Mouse (Mus musculus) thymus, postnatal 36 days (tissue): Measurements from ENCODE around the gene Foxp1.

Source experiments
- DNase-seq, 2 experiments: peaks; one replicate each; pipeline ENCODE4 v3.0.0; 2022; ENCODE audit warnings: mixed read lengths in 2 of 2

The Foxp1 gene

DNA sequence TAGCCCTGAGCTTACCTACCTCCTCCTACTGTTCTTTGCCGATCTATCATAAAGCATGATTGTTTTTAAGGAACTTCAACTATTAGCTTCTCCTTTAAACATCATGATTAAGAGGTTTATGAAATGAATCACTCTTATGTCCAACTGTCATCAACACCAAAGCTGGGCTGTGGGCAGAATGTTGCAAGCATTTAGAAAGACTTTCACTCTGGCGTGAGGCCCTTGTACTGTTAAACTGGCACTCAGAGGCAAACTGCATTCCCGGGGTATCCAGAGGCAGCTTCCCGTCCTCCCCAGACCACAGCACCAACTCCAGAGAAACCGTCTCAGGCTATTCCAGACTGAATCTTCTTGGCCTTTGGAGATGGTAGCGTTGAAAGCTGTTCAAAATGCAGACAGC, 86.2 kb downstream of the Foxp1 start:
- no peak for DNase-seq

DNA sequence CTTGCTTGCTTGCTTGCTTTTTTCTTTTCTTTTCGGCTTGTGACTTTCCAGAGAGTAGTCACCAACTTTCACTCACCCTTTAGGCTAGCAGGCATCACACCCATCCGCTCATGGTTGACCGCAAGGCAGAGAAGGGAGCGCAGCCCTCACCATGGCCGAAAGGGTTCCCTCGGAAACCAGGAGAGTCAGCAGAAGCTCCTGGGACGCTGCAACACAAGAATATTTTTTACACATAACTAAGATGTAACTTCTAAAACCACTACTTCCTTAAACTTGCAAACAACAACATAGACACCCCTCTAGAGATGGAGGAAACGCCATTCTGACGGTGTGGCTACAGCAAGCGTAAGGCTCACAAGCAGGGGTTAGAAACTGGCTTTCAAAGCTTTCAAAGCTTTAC, 87.4 kb downstream of the Foxp1 start:
- peak; percentile 37 to 38 for DNase-seq

DNA sequence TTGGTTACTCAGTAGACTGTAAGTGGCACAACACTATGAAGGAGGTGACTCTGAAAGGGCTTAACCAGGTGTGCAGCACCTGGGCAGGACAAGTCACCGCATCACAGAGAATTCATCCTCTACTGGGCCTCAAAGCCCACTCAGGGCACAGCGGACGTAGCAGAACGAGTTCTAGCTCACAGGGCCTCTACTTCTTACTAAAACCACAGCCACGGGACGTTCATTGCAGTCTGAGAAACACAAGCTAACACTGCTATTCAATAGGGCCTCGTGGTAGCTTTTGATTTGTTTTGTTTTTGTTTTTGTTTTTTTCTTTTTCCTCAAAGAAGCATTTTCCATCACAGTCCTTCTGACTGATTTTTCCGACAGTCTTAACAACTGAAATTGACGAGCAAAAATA, 89.5 kb downstream of the Foxp1 start:
- DNase-seq: peak in 1 of 2 experiments; percentile 30

DNA sequence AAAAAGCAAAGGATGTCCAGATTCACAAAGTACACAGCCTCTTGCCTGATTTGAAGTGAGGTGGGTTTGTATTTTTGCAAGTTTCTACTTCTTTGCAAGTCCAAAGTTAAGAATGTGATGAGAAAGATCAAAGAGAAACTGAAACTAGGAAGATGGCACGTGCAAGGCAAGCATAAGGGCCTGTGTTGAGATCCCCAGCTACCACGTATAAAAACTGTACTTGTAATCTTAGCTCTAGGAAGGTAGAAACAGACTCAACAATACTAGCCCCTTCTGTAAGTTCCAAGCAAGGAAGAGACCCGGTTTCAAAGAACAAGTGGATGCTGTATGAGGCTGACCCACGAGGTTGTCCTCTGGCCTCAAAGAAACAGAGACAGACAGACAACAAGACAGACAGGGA, 90.6 kb downstream of the Foxp1 start:
- DNase-seq: no peak

DNA sequence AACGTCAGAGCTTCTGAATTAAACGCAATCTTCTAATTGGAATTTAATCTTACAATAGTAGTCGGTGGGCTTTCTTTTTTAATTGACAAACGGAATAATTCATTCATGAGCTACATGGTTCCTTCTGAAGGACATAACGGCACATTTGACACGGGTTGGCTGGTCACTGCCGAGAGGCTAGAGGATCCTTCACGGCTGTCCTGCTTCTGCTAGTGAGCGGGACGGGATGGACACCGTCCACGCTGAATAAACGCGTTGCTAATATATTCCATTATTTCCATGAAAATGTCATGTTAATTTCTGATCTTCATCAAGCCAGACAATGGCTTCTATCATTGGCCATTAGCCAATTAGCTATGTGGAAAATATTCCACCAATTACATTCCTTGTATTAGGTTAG, 92.0 kb downstream of the Foxp1 start:
- DNase-seq: no peak

DNA sequence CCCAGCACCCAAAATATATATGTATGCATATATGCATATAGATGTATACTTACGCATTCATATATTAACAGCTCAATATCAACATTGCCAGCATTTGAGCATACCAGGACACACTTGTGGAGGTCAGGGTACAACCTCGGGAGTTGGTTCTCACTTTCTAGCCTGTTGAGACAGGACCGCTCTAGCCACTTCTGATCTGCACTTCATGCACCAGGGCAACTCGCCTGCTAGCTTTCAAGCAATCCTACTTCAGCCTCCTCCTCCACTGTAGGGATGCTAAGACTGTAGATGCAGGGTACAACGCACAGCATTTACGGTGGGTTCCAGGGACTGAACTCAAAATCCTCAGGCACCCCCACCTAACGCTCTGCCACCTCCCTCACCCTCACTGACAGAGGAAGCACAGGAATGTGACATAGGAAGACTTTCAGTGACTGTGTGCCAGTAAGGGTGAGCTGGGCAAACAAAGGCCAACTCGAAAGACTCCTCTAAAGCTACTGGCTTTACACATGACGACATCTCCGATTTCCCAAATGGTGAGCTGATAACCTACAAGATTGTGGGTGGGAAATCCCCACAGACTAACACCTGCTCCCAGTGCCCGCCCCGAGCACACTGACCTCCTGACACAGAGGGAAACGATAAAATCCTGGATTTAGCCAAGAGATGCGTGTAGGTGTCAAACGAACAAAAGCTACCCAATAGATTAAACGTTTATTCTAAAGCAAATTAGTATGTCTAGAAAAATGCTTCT, 93.0 kb downstream of the Foxp1 start:
- no peak for DNase-seq

DNA sequence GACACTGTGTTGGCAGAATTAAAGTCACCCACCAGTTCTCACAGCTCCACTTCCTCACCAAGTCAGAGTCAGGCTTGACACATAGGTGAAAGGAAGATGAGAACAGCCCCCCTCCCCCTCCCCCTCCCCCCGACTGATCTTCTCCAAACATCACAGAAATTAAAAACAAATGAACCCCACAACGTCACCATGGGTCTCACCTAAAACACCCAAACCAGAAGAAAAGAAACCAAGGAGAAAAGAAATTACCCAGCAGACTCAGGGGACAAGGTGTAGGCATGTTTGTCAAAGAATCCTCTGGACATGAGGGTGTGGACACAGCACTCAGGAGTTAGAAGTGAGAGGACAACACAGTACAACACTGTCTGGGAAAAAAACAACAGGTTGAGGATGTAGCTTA, 93.6 kb downstream of the Foxp1 start:
- DNase-seq: peak in 1 of 2 experiments; percentile 34

DNA sequence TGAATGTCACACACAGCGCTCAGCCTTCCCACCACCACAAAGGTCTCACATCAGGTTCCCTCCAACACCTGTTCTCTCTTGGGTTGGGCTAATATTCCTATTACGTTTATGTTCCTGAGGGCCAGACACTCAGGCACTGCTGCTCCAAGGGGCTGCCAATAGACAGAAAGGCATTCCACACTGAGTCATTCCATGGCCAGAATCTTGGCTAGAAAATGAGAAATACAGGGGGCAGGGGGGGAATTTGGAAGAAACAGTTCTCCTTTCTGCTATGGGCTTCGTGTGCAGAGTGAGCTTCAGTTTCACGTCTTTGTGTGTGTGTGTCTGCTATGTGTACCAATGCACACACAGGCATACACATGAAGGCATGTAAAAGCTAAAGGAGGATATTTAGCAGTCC, 95.2 kb downstream of the Foxp1 start:
- no peak for DNase-seq

DNA sequence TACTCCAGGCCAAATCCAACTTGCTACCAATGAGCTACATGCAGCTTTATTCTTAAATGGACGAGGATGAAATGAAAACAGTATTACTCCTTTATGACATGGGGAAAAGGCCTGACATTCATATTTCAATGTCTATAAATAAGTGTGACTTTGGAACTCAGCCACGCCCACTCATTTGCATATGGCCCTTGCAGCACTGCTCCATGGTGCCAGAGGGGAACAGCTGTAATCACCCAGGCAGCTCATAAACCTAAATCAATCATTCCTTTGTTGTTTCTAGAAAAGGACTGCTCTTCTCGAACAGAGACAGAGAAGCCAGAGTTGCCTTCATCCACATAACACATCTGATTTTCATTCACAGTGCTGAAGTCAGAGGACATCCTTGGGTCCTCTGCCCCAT, 97.5 kb downstream of the Foxp1 start:
- DNase-seq: no peak

DNA sequence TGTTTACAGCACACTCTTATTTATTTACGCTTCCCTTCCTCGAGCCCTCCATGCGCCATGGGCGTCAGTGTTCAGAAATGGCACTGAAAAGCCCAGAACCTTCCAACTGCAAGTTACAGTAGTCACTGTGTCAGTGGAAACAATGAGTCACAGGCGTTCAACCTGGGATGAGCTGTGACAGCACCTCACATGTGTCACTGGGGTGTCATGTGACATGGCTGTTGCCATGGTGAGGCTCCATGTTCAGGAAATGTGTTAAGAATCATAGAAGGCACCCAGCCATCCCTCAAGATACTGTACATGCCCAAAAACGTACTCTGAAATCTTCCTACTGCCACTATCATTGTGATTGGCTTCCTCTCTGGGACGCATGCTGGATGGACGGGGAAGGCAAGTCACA, 101.9 kb downstream of the Foxp1 start:
- DNase-seq: no peak

DNA sequence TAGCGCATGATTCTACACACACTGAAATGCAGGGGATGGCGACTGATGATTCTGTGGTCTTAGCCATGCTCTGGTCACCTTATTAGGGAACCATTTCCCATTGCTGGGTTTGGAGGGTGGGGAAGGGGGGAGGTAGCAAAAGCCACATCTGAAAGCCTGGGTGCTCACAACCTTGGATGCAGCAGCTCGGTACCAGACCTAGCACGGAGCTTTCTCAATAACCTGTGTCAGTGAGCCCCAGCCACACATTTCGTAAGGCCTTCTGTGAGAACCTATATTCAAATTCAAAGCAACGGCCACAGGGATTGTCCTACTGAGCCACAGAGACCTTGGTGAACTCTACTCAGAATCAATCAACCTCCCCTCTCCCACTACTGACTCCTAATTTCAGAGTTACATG, 109.9 kb downstream of the Foxp1 start:
- DNase-seq: no peak

DNA sequence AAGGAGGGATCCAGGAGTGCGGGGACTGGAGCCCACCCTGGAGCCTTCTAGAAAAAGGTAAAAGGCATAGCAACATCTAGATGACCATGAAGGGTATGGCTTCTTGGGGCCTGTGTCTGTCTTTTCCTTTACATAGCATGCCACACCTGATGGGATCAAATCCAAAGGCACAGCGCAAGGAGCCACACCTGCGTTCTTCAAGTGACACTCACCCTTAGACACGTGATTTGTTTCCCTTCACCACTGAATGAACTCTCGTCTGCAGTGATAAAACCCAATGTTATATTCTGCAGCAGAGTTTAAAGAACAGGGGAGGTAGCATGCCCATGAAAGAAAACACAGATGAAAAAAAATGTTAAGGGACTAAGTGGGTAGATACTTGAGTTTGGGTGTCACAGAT, 112.9 kb downstream of the Foxp1 start:
- DNase-seq: no peak

DNA sequence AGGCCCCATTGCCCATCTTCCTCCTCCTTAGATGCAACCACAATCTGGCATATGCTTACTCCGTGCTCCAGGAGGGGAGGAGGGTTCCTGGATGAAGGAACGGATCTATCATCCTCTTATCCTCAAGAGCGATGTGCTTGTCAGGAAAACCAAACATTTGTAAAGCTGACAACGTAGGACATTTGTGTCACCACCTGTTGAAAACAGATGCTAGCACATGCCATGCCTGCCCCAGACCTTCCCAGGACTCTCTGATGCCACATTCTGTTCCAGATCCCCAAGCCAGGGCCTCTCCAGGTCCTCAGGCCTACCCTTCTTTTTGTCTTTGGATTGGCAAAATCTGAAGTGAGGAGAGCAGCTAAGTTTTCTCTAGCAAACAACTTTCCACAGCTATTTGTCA, 113.6 kb downstream of the Foxp1 start:
- no peak for DNase-seq

DNA sequence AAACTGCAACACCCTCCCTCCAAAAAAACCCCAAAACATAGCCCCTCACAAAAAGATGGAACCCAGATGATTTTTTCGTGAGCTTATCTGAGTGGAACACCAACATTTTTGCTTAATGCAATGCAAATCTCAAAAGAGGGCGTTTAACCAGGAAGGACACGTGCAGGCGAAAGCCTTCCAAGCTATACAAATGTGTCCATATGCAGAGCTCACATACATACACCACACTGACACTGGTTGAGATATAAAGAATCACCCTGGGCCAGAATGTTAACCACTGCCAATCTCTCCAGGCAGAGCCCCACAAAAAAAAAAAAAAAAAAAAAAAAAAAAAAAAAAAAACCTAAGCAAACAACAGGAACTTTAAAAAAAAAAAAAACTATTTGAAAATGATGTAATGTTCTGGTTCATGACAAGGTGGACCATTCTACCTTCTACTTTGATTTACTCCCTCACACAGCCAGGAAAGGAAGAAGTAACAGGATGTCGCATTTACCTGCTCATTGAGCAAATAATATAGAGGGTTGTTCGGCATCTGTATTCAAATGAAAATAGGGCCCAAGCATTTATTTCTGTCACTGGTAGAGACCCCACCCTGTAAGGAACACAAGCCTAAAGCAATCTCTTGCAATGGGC, 118.6 kb downstream of the Foxp1 start:
- DNase-seq: no peak

DNA sequence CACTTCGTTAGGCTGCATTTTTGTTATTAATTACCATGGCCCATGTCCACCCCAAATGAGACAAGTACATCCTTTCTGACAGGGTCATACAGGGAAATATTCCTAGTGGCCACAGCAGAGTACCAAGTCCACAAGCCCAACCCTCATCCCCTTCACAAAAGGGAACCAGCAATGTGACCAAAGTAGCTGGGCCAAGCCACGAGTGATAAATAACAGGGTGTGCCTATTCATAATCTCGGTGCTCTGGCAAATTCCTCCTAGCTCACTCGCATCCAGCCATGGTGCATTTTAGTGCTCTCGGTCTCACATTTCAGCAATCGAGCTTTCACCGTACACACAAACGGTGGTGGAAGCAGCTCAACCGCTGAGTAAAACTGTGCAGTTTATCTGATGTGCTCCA, 119.6 kb downstream of the Foxp1 start:
- no peak for DNase-seq

DNA sequence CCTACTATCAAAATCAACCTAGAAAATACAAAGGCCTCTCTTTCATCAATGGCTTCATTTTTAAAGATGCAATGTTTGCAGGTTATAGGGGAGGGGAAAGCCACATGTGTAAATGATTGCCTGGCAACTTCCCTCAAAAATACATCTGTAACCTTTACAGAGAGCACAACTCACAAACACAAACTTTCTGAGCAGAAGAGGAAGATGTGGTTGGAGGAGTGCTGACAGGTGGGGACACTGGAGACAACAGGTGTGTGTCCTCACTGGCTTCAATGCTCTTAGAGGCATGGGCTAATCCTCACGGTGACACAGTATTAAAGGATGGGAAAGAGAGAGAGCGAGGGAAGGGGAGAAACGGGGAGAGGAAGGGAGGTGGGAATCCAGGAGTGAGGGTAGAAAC, 120.2 kb downstream of the Foxp1 start:
- peak in 1 of 2 experiments; percentile 45 for DNase-seq

DNA sequence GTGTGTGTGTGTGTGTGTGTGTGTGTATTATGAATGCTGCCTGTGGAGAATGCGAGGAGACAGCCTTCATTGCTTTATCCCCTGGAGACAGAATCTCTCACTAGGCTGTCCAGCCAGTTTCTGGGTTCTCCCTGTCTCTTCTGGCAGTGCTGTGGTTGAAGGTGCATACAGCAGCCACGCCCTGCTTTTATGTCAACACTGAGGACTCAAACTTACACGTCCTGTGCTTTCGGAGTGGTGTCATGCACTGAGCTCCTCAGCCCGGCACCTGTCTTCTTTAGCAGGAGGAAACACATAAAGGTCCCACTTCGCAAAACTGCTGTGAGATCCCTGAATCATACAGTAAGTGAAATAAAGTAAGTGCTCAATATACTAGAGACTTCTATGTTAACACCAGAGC, 120.7 kb downstream of the Foxp1 start:
- DNase-seq: peak; percentile 65 to 79

DNA sequence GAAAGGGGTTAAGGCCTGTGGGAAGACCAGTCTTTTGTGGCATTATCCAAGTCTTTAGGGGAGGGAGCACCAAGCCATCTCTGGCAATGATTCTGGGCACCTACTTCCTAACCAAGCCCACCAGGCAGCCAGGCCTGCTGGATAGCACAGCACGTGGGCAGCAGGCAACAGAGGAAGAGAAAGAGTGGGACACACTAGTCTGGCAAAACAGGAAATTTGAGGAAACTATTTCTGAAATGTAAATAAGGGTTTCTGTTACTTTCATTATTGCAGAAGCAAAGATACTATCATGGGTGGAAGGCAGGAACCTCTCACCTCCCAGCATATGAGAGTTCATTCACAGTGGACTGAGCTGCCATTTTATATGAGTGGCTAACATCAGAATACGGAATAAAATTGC, 121.3 kb downstream of the Foxp1 start:
- DNase-seq: no peak

DNA sequence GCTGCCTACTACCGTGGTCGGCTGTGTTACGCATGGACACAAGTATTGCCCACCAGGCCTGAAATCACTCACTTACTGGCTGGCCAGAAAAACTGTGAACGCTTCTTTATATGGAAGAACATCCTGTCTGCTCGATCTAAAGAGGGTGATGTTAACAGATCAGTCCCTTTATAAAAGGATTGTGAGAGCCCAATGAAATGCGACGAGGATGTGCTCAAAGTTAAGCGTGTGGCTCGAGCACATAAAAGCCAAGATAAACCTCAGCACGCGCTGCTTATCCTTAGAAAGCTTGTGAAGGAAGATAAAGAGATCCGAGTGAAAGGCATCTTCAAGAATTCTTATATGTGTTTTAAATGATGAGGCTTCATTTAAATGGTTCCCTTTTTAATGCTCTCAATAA, 126.8 kb downstream of the Foxp1 start:
- DNase-seq: no peak

DNA sequence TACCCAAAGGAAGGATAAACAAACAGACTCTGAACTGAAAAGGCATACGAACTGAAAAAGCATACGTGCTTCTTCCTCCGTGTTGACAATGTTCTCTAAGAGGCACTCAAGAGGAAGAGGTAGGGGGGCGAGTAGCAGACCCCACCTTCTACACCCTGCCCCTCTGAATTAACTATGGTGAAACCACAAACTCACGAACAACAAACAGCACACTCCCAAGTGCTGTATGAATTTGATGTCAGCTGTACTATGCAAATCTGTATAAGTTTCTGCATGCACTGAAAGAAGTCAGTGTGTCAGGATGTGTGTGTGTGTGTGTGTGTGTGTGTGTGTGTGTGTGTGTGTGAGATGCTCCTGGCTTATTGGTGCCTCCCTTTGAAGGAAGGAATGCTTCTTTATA, 127.7 kb downstream of the Foxp1 start:
- DNase-seq: peak; percentile 44 to 64

DNA sequence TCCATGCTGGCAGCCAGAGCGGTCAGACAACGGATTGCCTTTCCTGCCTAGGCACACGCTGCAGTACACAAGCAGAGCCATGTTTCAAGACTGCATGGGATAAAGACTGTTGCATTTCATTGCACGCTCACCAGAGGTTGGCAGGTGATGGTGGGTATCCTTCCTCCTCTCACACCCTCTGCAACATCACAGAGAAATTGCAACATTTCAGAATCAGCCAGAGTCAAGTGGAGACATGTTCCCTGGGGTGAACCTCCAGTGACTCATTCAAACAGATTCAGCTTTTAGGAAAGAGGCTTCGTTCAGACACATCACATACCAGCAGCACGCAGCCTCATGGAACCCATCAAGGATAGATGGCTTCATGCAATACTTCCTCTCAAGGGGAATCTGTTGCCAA, 130.0 kb downstream of the Foxp1 start:
- DNase-seq: no peak

DNA sequence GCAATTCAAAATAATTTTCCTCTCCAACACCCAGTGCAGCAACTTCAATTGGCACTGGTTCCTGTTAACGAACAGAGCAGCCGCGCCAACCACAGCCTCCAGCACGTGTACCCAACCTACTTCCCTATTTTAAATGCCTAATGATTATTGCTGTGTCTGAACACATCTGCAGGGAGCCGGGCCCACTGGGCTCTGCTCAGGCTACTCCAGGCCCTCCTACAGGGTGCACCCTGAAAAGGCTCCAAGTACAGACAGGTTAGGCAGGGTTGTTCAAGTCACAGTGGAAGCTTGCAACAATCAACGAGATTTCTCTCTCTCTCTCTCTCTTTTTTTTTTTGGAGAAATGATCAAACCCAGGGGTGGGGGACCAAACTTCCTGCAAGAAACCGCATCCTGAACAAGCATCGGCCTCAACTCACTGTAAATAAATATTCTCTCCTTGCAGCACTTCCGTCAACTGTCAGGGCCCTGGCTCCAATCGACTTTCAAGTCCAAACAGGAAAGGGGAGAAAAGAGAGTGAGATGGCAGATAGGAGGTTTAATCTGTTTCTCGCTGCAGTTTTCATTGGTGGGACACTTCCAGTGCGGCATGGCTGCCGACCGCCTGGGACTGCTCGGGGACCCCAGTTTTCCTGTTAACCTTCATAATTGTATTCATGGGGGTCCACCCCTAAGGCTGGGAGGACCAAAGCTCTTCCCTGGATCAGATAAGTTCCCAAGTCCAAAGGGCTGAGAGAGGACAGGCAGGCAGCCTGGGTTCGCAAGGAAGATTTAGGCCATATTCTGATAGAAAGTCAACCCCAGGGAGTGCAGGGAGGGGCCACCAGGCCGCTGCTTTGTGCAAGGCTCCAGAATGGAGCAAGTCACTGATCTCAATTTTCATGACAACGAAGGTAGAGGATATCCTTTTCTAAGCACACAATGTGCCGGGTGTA, 133.5 kb downstream of the Foxp1 start:
- DNase-seq: peak; percentile 74 to 78

DNA sequence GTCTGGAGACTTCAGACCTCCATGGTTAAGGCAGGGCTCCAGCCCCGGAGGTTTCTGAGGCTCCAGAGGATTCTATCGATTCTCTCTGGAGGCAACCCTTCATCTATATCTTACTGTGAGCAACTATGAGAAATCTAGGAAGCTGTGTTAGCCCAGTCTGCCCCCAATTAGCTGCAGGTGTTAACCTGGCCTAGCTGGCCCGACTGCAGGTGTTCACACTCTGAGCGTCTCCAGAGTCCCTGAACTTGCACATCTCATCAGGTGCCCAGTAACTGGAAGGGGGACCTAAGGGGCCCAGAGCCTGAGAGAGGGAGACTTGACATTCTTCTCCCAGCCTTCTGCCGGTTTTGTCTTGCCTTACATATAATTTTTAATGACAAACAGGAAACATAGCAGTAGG, 134.5 kb downstream of the Foxp1 start:
- peak; percentile 49 to 61 for DNase-seq
